Mouse (Mus musculus) stomach, embryonic 14.5 days (tissue): Measurements from ENCODE around the gene Cd36. TPM values are rescaled to one million over a fixed set of nuclear protein-coding genes. Genes with fewer than 3 reads are reported as not detected.
"Not testable (repeated sequence)": the region's sequence is repeated elsewhere in the genome, so short reads cannot be mapped to it uniquely, and the experiment has no call there.

Source experiments
- ATAC-seq: fragments of 200-750 bp; cut with Nextera tagmentation; 2 replicates; pipeline ENCODE4 v1.8.0; 2017; ENCODE audit warnings: low read depth, moderate TSS enrichment; ENCODE audit not compliant: insufficient number of reproducible peaks, insufficient read depth, low FRiP score
- H3K27ac ChIP-seq: fragments of 300-500 bp; sonication (generic); 2 replicates; pipeline ENCODE4 v1.5.1; 2014; ENCODE audit warnings: mild to moderate bottlenecking, low read length, moderate library complexity, mixed read lengths
- H3K27me3 ChIP-seq: fragments of 300-500 bp; sonication (generic); 2 replicates; pipeline ENCODE4 v1.6.1; 2014; ENCODE audit warnings: low read length, control low read depth, mixed read lengths; ENCODE audit not compliant: control insufficient read depth, insufficient read depth
- H3K36me3 ChIP-seq: fragments of 300-500 bp; sonication (generic); 2 replicates; pipeline ENCODE4 v1.6.1; 2014; ENCODE audit warnings: mild to moderate bottlenecking, control low read depth, low read length, moderate library complexity, mixed read lengths; ENCODE audit not compliant: control insufficient read depth, insufficient read depth
- H3K4me1 ChIP-seq: fragments of 300-500 bp; sonication (generic); 2 replicates; pipeline ENCODE4 v1.6.1; 2014; ENCODE audit warnings: low read length, control low read depth, mixed read lengths; ENCODE audit not compliant: control insufficient read depth, insufficient read depth
- H3K4me2 ChIP-seq: fragments of 300-500 bp; sonication (generic); replicated peaks from 2 replicates; pipeline ENCODE4 v1.6.1; 2014; ENCODE audit warnings: low read depth, low read length, control low read depth
- H3K4me3 ChIP-seq: fragments of 300-500 bp; sonication (generic); 2 replicates; pipeline ENCODE4 v1.5.1; 2014; ENCODE audit warnings: low read depth, low read length, control low read depth
- H3K9ac ChIP-seq: fragments of 300-500 bp; sonication (generic); replicated peaks from 2 replicates; pipeline ENCODE4 v1.6.1; 2014; ENCODE audit warnings: low read depth, mild to moderate bottlenecking, control low read depth, low read length, moderate library complexity, mixed read lengths
- H3K9me3 ChIP-seq: fragments of 300-500 bp; sonication (generic); 2 replicates; pipeline ENCODE4 v1.6.1; 2016; ENCODE audit warnings: low read depth, low read length, control low read depth; ENCODE audit not compliant: control insufficient read depth
- WGBS: fragments of 180-500 bp; shearing (Covaris S2); extraction: QIAGEN DNeasy Blood & Tissue Kit; methylation state at CpG from one replicate; pipeline ENCODE4 v1.1.7; 2014; 5-methylcytosine and 5-hydroxymethylcytosine counted together
- polyA plus RNA-seq: library from polyadenylated mRNA; unstranded; fragments of >200 nt; fragmentation: Nextera tagmentation; extraction: Ambion mirVana; gene quantifications from 2 replicates; pipeline ENCODE4 v1.2.1, GENCODE M21; 2014

The Cd36 gene
- polyA plus RNA-seq, 1 experiment from 2014 or later = 28.8 TPM

DNA sequence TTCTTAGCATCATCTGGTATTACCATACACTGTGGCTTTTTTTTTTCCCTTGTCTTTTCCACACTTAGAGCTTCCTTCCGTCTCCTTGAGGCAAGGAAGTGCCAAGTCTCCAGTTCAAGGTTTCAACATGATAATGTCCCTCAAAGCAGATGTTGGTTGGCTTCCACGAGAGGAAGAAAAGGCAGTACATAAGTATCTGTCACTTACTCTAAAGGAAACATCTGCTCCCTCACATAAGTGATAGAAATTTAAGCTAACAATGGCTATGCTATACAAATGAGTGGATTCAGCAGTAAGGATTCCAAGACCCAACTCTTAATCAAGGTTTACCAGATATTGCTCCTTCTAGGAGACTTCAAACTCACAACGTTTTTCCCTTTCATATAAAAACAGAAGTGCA, 10.3 kb upstream of the Cd36 start:
- Histone ChIP-seq H3K4me2 (no peak overlapping the region), H3K4me1 (no peaks in the 10 kb centered on the region), H3K36me3 (no peaks in the 10 kb centered on the region), H3K9me3 (no peaks in the 10 kb centered on the region), H3K4me3 (no peak overlapping the region), H3K9ac (no peak overlapping the region), H3K27me3 (no peaks in the 10 kb centered on the region), H3K27ac (no peak overlapping the region)
- no peak for ATAC-seq
- WGBS = 52% methylated on average over 3 of the region's 3 CpGs

DNA sequence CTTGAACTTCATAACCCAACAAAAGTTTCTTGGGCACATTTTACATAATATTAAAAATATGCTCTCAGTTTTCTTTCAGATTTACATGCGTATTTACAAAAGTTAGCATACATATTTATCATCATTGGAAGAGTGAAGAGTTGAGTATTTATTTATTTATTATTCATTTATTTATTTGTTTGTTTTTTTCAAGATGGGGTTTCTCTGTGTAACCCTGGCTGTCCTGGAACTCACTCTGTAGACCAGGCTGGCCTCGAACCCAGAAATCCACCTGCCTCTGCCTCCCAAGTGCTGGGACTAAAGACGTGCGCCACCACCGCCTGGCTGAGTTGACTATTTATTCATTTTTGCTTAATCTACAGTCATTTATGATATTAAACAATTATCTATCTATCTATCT, 9.0 kb upstream of the Cd36 start:
- H3K27ac ChIP-seq, H3K9me3 ChIP-seq, H3K4me2 ChIP-seq, H3K9ac ChIP-seq, H3K36me3 ChIP-seq, H3K4me3 ChIP-seq, ATAC-seq, H3K4me1 ChIP-seq, H3K27me3 ChIP-seq: not testable (repeated sequence)
- 97% methylated on average over 5 of the region's 5 CpGs for WGBS

DNA sequence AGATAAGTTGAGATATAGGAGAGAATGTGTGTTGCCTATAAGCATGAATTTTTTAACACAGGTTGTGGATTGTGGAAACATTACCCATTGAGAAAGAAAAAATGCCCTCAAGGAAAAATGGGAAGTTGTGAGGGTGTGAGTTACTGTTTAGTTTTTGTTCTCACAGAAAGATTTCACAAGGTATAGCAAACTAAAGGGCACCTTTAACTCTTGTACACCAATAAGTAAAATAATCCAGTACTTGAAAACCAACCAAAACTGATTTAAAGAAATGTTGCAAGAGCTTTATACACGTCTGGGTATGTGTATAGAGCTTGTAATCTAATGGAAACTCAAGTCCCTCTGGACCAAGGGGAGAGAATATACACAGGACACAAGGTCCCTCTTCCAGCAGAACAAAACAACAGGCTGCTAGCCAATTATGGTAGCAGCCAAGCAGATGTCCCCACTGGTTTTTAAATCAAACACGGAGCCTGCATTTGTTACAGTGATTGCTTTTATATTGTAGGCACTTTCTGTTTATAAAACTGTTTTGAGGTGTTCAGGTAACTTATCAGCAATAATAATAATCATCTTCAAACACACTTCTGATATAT, 5.1 kb upstream of the Cd36 start:
- Histone ChIP-seq H3K27me3 (no peaks in the 10 kb centered on the region), H3K4me3 (no peak overlapping the region), H3K27ac (no peak overlapping the region), H3K36me3 (no peaks in the 10 kb centered on the region), H3K9me3 (no peaks in the 10 kb centered on the region), H3K4me2 (no peak overlapping the region), H3K9ac (no peak overlapping the region), H3K4me1 (no peaks in the 10 kb centered on the region)
- WGBS = 63% methylated on average over 2 of the region's 2 CpGs
- no peak for ATAC-seq

DNA sequence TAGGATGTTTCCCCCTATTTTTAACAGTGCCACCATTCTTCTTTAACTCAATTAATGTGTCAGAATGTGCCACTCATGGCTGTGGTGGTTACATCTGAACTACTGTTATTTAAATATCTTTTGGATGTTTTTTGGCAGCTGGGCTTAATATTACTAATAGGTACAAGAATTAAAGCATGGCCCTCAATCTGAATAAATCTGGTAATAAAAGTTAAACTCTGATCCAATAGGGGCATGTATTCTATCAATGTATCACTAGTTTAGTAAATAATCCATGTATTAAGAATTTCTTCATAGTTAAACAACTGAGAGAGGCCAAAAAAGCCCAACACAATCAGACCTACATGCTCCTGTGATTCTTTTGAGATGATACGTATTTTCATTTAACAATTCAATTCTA, 690 bp upstream of the Cd36 start:
- Histone ChIP-seq H3K9ac (no peak overlapping the region), H3K4me3 (no peak overlapping the region), H3K36me3 (no peaks in the 10 kb centered on the region), H3K27ac (no peak overlapping the region), H3K27me3 (no peaks in the 10 kb centered on the region), H3K9me3 (no peaks in the 10 kb centered on the region), H3K4me2 (no peak overlapping the region), H3K4me1 (no peaks in the 10 kb centered on the region)
- no peak for ATAC-seq
- WGBS = 82% methylated on average over 1 of the region's 1 CpGs

DNA sequence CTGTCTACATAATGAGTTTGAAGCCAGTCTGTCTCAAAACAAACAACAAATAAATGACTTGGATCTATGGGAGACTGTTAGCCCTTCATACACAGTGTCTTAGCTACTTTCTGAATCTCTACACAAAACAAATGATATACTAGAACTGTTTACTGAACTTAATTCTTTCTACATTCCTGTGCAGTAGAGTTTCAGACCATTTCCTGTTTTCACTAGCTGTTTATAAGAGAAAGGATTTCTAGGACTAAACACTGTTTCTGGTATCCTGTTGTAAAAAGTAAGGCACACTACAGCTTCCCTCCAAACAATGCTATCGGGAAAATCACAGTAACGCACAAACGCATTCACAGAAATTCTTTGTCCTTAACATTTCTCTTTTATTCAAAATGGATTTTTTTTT, 2.2 kb downstream of the Cd36 start:
- H3K4me2 ChIP-seq = no peak overlapping the region
- H3K9ac ChIP-seq = no peak overlapping the region
- WGBS = 55% methylated on average over 3 of the region's 3 CpGs
- H3K36me3 ChIP-seq = no peaks in the 10 kb centered on the region
- H3K27me3 ChIP-seq = no peaks in the 10 kb centered on the region
- no peaks in the 10 kb centered on the region for H3K9me3 ChIP-seq
- no peak for ATAC-seq
- no peak overlapping the region for H3K27ac ChIP-seq
- H3K4me3 ChIP-seq = no peak overlapping the region
- H3K4me1 ChIP-seq = no peaks in the 10 kb centered on the region

DNA sequence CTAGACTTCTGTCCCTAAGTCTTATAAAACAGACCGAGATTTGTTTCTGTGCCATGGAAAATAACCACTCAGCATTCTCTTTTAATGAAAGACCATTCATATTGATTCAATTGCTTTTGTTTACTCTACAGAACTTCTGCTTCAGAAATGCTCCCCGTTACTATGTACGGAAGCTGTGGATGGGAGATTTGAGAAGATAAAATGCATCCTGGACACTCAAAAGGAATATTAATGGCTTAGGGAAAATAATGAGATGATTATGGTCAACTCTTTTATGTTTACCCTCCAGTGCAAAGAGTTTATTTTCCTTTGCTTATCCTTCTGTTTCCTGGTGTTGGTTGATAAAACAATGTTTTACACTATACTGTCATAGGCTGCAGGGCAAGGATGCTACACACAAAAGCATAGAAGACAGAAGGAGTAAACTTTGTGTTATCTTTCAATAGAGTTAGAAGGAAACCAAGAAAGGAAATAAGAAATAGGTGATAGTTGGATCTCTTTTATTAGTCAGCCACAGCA, 5.2 kb downstream of the Cd36 start:
- Histone ChIP-seq H3K27ac (no peak overlapping the region), H3K9me3 (no peaks in the 10 kb centered on the region), H3K4me1 (no peaks in the 10 kb centered on the region), H3K27me3 (no peaks in the 10 kb centered on the region), H3K9ac (no peak overlapping the region), H3K4me2 (no peak overlapping the region), H3K36me3 (no peaks in the 10 kb centered on the region), H3K4me3 (no peak overlapping the region)
- ATAC-seq = no peak
- 49% methylated on average over 3 of the region's 3 CpGs for WGBS

DNA sequence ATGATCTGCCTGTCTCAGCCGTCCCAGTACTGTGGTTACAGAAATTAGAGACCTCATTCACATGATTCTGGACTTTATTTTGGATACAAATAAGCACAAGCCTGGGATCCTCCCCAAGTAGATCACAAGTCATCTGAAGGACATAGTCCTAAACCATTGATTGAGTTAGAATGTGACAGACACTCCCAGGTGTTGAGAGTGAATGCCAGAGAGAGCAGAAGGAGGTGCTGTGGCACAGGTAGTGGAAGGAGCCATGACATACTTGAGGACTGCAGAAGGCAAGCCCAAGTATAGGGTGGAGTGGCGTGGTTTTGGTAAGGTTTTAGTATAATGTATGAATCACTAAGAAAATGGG, 7.1 kb downstream of the Cd36 start:
- Histone ChIP-seq H3K27me3 (no peaks in the 10 kb centered on the region), H3K4me2 (no peak overlapping the region), H3K27ac (no peak overlapping the region), H3K4me3 (no peak overlapping the region), H3K9ac (no peak overlapping the region), H3K4me1 (no peaks in the 10 kb centered on the region), H3K9me3 (no peaks in the 10 kb centered on the region), H3K36me3 (no peaks in the 10 kb centered on the region)
- ATAC-seq = no peak
- 74% methylated on average over 2 of the region's 2 CpGs for WGBS

DNA sequence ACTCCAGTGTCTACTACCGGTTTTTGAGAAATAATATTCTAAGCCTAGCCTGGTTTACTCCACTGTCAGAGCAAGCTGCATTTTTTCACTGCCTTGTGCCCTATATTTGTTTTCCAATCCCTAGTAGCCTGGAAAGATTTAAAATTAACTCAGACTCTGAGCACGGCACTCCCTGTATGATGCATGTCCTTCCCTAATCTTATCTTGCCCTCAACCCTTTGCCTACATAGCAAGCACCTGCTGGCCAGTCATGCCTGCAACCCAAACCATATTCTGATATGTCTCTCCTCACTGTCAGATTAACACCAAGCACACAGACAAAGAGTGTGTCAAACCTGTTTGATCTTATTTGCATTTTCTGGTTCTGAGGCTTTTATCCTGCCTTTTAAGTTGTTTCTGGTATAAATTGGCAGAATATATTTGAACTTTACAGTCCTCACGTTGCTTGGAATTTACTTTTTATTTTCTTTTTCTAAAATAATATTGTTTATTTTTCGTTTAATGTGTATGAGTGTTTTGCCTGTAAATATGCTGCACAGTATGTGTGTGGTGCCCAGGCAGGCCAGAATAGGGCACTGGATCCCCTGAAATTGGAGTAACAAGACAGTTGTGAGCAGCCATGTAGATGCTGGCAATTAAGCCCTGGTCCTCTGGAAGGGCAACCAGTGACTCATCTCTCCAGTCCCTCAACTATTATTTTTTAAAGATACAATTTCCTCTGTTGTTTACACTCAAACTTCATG, 7.6 kb downstream of the Cd36 start:
- 61% methylated on average over 4 of the region's 4 CpGs for WGBS
- no peak overlapping the region for H3K27ac ChIP-seq
- no peak overlapping the region for H3K4me2 ChIP-seq
- no peak overlapping the region for H3K9ac ChIP-seq
- no peaks in the 10 kb centered on the region for H3K4me1 ChIP-seq
- H3K4me3 ChIP-seq = no peak overlapping the region
- H3K9me3 ChIP-seq = no peaks in the 10 kb centered on the region
- no peaks in the 10 kb centered on the region for H3K27me3 ChIP-seq
- peak; percentile 89 for ATAC-seq
- H3K36me3 ChIP-seq = no peaks in the 10 kb centered on the region

DNA sequence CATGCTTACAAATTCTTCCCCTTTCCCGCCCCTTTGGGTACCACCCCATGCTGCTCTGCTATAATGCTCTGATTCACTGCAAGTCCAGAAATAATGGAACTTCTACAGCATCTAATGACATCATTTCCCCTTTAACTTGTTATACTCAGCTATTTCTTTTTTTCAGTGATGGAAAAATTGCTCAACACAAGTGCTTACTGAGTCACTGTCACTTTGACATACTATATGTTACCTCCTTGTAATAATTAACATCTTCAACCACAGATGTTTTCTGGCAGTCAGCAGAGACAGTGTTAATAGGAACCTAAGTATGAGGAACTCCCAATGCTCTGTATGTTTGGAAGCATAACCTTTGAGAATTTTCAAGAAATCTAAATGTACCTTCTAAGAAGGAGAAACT, 8.7 kb downstream of the Cd36 start:
- no peak for ATAC-seq
- Histone ChIP-seq H3K36me3 (no peaks in the 10 kb centered on the region), H3K9me3 (no peaks in the 10 kb centered on the region), H3K9ac (no peak overlapping the region), H3K4me2 (no peak overlapping the region), H3K27me3 (no peaks in the 10 kb centered on the region), H3K27ac (no peak overlapping the region), H3K4me3 (no peak overlapping the region), H3K4me1 (no peaks in the 10 kb centered on the region)
- 88% methylated on average over 1 of the region's 1 CpGs for WGBS
